Mouse (Mus musculus) neural tube, embryonic 11.5 days (tissue): ENCODE data around the gene Robo1. TPM values are rescaled to one million over a fixed set of nuclear protein-coding genes. Genes with fewer than 3 reads are reported as not detected.
A peak's percentile ranks its signal among the peaks of the same experiment; 100 is the strongest.

Source experiments
- ATAC-seq: fragments of 200-750 bp; cut with Nextera tagmentation; 2 replicates; pipeline ENCODE4 v1.8.0; 2017; ENCODE audit warnings: moderate number of reproducible peaks, mild to moderate bottlenecking, moderate TSS enrichment, moderate library complexity; ENCODE audit not compliant: insufficient read depth, low FRiP score, low TSS enrichment
- DNase-seq: peaks from one replicate; pipeline ENCODE4 v3.0.0-alpha.2; 2015; ENCODE audit warnings: low spot score
- H3K27ac ChIP-seq: fragments of 300-500 bp; sonication (generic); 2 replicates; pipeline ENCODE4 v1.5.1; 2014; ENCODE audit warnings: low read depth, mild to moderate bottlenecking, low read length
- H3K27me3 ChIP-seq: fragments of 300-500 bp; sonication (generic); 2 replicates; pipeline ENCODE4 v1.6.1; 2014; ENCODE audit warnings: mild to moderate bottlenecking, low read length, mixed read lengths; ENCODE audit not compliant: control insufficient read depth, insufficient read depth
- H3K36me3 ChIP-seq: fragments of 300-500 bp; sonication (generic); 2 replicates; pipeline ENCODE4 v1.6.1; 2014; ENCODE audit warnings: mild to moderate bottlenecking, low read length, moderate library complexity, mixed read lengths; ENCODE audit not compliant: control insufficient read depth, insufficient read depth
- H3K4me1 ChIP-seq: fragments of 300-500 bp; sonication (generic); 2 replicates; pipeline ENCODE4 v1.6.1; 2014; ENCODE audit warnings: low read length, mixed read lengths; ENCODE audit not compliant: control insufficient read depth, insufficient read depth
- H3K4me2 ChIP-seq: fragments of 300-500 bp; sonication (generic); 2 replicates; pipeline ENCODE4 v1.6.1; 2014; ENCODE audit warnings: low read depth, mild to moderate bottlenecking, moderate library complexity
- H3K4me3 ChIP-seq: fragments of 300-500 bp; sonication (generic); 2 replicates; pipeline ENCODE4 v1.5.1; 2014; ENCODE audit warnings: low read depth, low read length
- H3K9ac ChIP-seq: fragments of 300-500 bp; sonication (generic); 2 replicates; pipeline ENCODE4 v1.6.1; 2014; ENCODE audit warnings: mild to moderate bottlenecking, low read length
- H3K9me3 ChIP-seq: fragments of 300-500 bp; sonication (generic); 2 replicates; pipeline ENCODE4 v1.6.1; 2016; ENCODE audit warnings: low read length; ENCODE audit not compliant: control insufficient read depth
- WGBS: fragments of 180-500 bp; shearing (Covaris S2); extraction: QIAGEN DNeasy Blood & Tissue Kit; methylation state at CpG from one replicate; pipeline ENCODE4 v1.1.7; 2014; 5-methylcytosine and 5-hydroxymethylcytosine counted together
- polyA plus RNA-seq: library from polyadenylated mRNA; unstranded; fragments of >200 nt; fragmentation: Nextera tagmentation; extraction: Ambion mirVana; gene quantifications from 2 replicates; pipeline ENCODE4 v1.2.1, GENCODE M21; 2014

The Robo1 gene
- polyA plus RNA-seq, 1 experiment from 2014 or later = 58.3 TPM

DNA sequence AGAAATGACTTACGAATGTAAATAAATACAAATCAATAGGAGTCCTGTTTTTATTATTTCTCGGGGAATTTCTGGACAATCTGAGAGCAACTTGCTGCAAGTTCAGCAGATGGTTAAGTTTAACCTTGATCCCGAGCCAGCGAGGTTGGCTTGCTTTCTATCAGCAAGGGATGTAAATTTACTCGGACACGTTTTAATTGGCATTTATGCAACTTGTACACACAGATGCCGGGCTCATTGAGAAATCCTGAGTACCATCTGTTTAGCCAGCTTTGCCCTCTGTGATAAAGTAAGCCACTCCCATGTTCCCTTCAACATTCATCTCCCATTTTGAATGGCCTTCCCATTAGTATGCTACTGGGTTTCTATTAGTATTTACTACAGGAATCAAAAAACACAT is 580.0 kb downstream of the Robo1 start:
- Histone ChIP-seq H3K4me3 (no peak overlapping the region), H3K4me1 (no peaks in the 10 kb centered on the region), H3K4me2 (no peak overlapping the region), H3K27me3 (no peaks in the 10 kb centered on the region), H3K27ac (no peak overlapping the region), H3K36me3 (no peaks in the 10 kb centered on the region), H3K9ac (no peak overlapping the region), H3K9me3 (no peaks in the 10 kb centered on the region)
- WGBS = 49% methylated on average over 7 of the region's 7 CpGs
- ATAC-seq (peak; percentile 77), DNase-seq (peak; percentile 43)

GRCm38 (mm10) chr16:72889401-72889800 is 581.3 kb downstream of the Robo1 start:
- Histone ChIP-seq H3K36me3 (no peaks in the 10 kb centered on the region), H3K27ac (no peak overlapping the region), H3K9ac (no peak overlapping the region), H3K4me2 (no peak overlapping the region), H3K4me3 (no peak overlapping the region), H3K9me3 (no peaks in the 10 kb centered on the region), H3K4me1 (no peaks in the 10 kb centered on the region), H3K27me3 (no peaks in the 10 kb centered on the region)
- DNase-seq (no peak), ATAC-seq (no peak)
- WGBS = 87% methylated on average over 9 of the region's 9 CpGs

DNA sequence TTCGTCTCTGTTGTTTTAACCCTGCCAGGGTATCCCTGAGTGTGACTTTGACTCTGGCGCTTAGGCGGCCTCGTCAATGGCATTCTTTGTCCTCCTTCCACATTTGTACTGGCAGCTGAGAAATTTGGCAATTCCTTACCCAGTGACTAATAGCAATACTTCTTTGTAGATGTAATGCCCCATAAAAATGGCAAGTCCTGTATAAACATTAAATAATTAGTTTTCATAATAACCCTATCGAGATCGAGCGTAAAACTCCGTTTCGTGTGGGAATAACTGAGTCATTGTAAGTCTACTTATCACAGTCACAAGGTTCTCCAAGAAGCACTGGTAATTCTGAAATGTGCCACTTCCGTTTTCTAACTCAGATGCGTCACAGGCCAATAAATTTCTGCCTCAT is 589.0 kb downstream of the Robo1 start:
- DNase-seq (no peak), ATAC-seq (no peak)
- Histone ChIP-seq H3K4me3 (no peak overlapping the region), H3K4me1 (no peaks in the 10 kb centered on the region), H3K36me3 (no peaks in the 10 kb centered on the region), H3K27ac (no peak overlapping the region), H3K9me3 (no peaks in the 10 kb centered on the region), H3K27me3 (no peaks in the 10 kb centered on the region), H3K9ac (no peak overlapping the region), H3K4me2 (no peak overlapping the region)
- 82% methylated on average over 11 of the region's 11 CpGs for WGBS

- no peaks in the 10 kb centered on the region for H3K36me3 ChIP-seq
- WGBS = 84% methylated on average over 2 of the region's 2 CpGs
Observed at GRCm38 (mm10) chr16:72908895-72909294, 600.8 kb downstream of the Robo1 start.

GRCm38 (mm10) chr16:72913134-72913533 is 605.0 kb downstream of the Robo1 start:
- Histone ChIP-seq H3K4me1 (no peaks in the 10 kb centered on the region; the same call in 1 of the 2 replicates), H3K27ac (no peak overlapping the region), H3K27me3 (no peaks in the 10 kb centered on the region), H3K4me3 (no peak overlapping the region), H3K9ac (no peak overlapping the region), H3K36me3 (no peaks in the 10 kb centered on the region), H3K9me3 (no peaks in the 10 kb centered on the region), H3K4me2 (no peak overlapping the region)
- ATAC-seq (no peak), DNase-seq (no peak)
- WGBS = 64% methylated on average over 5 of the region's 5 CpGs

More at GRCm38 (mm10) chr16:72908895-72909294, 600.8 kb downstream of the Robo1 start:
- Histone ChIP-seq H3K9me3 (no peaks in the 10 kb centered on the region), H3K4me3 (no peak overlapping the region), H3K27me3 (no peaks in the 10 kb centered on the region), H3K4me2 (no peak overlapping the region), H3K9ac (no peak overlapping the region), H3K4me1 (no peaks in the 10 kb centered on the region), H3K27ac (no peak overlapping the region)
- no peak for DNase-seq
- ATAC-seq = no peak

DNA sequence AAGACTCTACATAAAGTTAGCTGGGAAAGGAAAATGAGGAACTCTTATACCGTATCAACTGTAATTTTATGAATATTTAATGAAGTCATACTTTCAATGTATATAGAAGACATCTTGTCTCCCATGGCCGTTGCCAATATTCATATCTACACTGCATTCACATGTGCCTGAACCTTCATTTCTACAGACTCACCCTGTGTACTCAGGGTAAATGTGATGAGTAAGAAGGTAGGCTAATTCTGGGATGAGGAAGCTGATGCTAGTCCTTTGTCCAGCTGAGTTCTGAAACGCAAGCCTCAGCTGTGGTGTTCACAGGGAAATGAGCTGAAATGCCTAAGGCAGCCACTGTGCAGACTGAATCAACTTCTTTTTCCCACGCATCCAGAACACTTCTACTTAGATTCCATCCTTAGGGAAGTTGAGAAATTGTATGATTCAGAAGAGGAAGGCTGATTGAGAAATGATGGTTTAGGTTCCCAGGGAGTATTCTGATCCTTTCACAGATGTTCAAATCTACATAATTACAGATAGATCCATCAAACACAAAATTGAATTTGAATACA is 606.0 kb downstream of the Robo1 start:
- Histone ChIP-seq H3K4me1 (no peaks in the 10 kb centered on the region; the same call in 1 of the 2 replicates), H3K36me3 (no peaks in the 10 kb centered on the region), H3K9me3 (no peaks in the 10 kb centered on the region), H3K27ac (no peak overlapping the region), H3K4me3 (no peak overlapping the region), H3K4me2 (no peak overlapping the region), H3K27me3 (no peaks in the 10 kb centered on the region), H3K9ac (no peak overlapping the region)
- ATAC-seq (no peak), DNase-seq (no peak)
- WGBS = 79% methylated on average over 4 of the region's 4 CpGs

DNA sequence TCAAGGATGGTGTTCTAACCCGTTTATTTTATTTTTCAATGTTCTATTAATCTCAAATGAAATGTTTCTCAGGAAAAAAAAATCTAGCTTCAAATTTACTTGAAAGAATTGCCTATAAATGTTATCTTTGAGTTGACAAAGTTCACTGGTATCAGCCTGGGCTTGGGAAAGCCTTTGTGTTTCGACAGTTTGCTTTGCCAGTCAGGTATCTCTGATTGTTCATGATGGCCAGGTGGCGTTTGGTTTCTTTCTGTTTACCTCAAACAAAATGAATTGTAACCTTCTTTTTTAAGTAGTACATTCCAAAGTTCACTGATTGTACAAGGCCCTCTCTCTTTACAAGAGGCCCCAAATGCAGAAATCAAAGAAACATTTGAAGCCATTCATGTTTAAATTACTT is 611.9 kb downstream of the Robo1 start:
- WGBS = 84% methylated on average over 3 of the region's 3 CpGs
- Histone ChIP-seq H3K4me1 (peaks cover 3% of the 10 kb centered on the region), H3K4me3 (no peak overlapping the region), H3K36me3 (no peaks in the 10 kb centered on the region), H3K9ac (no peak overlapping the region), H3K27ac (no peak overlapping the region), H3K27me3 (no peaks in the 10 kb centered on the region), H3K9me3 (no peaks in the 10 kb centered on the region), H3K4me2 (no peak overlapping the region)
- DNase-seq (no peak), ATAC-seq (no peak)

GRCm38 (mm10) chr16:72924423-72925224 is 616.5 kb downstream of the Robo1 start:
- H3K4me3 ChIP-seq = no peak overlapping the region
- no peak overlapping the region for H3K27ac ChIP-seq
- no peak overlapping the region for H3K9ac ChIP-seq
- peaks cover 3% of the 10 kb centered on the region for H3K4me1 ChIP-seq
- H3K4me2 ChIP-seq = no peak overlapping the region; the same call in 1 of the 2 replicates
- no peaks in the 10 kb centered on the region for H3K27me3 ChIP-seq
- no peaks in the 10 kb centered on the region for H3K9me3 ChIP-seq
- peak; percentile 65 for DNase-seq
- WGBS = 22% methylated on average over 15 of the region's 15 CpGs
- H3K36me3 ChIP-seq = no peaks in the 10 kb centered on the region
- ATAC-seq = peak; percentile 81
